Mouse (Mus musculus) midbrain, embryonic 16.5 days (tissue): ENCODE data around the gene Fzr1. TPM values are rescaled to one million over a fixed set of nuclear protein-coding genes. Genes with fewer than 3 reads are reported as not detected.

Source experiments
- ATAC-seq: fragments of 200-750 bp; cut with Nextera tagmentation; 2 replicates; pipeline ENCODE4 v1.8.0; 2017; ENCODE audit warnings: moderate TSS enrichment
- H3K27ac ChIP-seq: fragments of 300-500 bp; sonication (generic); 2 replicates; pipeline ENCODE4 v1.5.1; 2014; ENCODE audit warnings: mild to moderate bottlenecking, low read length, mixed read lengths
- H3K27me3 ChIP-seq: fragments of 300-500 bp; sonication (generic); 2 replicates; pipeline ENCODE4 v1.6.1; 2014; ENCODE audit warnings: low read depth, low read length, mixed read lengths; ENCODE audit not compliant: control insufficient read depth, insufficient read depth
- H3K36me3 ChIP-seq: fragments of 300-500 bp; sonication (generic); 2 replicates; pipeline ENCODE4 v1.6.1; 2014; ENCODE audit warnings: mild to moderate bottlenecking, low read length, moderate library complexity, mixed read lengths; ENCODE audit not compliant: control insufficient read depth, insufficient read depth
- H3K4me1 ChIP-seq: fragments of 300-500 bp; sonication (generic); 2 replicates; pipeline ENCODE4 v1.6.1; 2014; ENCODE audit warnings: mild to moderate bottlenecking, low read length, mixed read lengths; ENCODE audit not compliant: control insufficient read depth, insufficient read depth
- H3K4me2 ChIP-seq: fragments of 300-500 bp; sonication (generic); 2 replicates; pipeline ENCODE4 v1.6.1; 2014; ENCODE audit warnings: mild to moderate bottlenecking, low read length, mixed read lengths
- H3K4me3 ChIP-seq: fragments of 300-500 bp; sonication (generic); 2 replicates; pipeline ENCODE4 v1.5.1; 2014; ENCODE audit warnings: low read depth, mild to moderate bottlenecking, low read length, moderate library complexity, mixed read lengths
- H3K9ac ChIP-seq: fragments of 300-500 bp; sonication (generic); 2 replicates; pipeline ENCODE4 v1.6.1; 2014; ENCODE audit warnings: low read depth, low read length, mixed read lengths
- H3K9me3 ChIP-seq: fragments of 300-500 bp; sonication (generic); replicated peaks from 2 replicates; pipeline ENCODE4 v1.6.1; 2014; ENCODE audit warnings: mild to moderate bottlenecking, low read length, mixed read lengths; ENCODE audit not compliant: control insufficient read depth, poor library complexity, severe bottlenecking
- WGBS: fragments of 180-500 bp; shearing (Covaris S2); extraction: QIAGEN DNeasy Blood & Tissue Kit; methylation state at CpG from one replicate; pipeline ENCODE4 v1.1.7; 2014; 5-methylcytosine and 5-hydroxymethylcytosine counted together
- polyA plus RNA-seq: library from polyadenylated mRNA; unstranded; fragments of >200 nt; fragmentation: Nextera tagmentation; extraction: Ambion mirVana; gene quantifications from 2 replicates; pipeline ENCODE4 v1.2.1, GENCODE M21; 2015

Fzr1 gene
- polyA plus RNA-seq, 1 experiment from 2014 or later, result 146 TPM

DNA sequence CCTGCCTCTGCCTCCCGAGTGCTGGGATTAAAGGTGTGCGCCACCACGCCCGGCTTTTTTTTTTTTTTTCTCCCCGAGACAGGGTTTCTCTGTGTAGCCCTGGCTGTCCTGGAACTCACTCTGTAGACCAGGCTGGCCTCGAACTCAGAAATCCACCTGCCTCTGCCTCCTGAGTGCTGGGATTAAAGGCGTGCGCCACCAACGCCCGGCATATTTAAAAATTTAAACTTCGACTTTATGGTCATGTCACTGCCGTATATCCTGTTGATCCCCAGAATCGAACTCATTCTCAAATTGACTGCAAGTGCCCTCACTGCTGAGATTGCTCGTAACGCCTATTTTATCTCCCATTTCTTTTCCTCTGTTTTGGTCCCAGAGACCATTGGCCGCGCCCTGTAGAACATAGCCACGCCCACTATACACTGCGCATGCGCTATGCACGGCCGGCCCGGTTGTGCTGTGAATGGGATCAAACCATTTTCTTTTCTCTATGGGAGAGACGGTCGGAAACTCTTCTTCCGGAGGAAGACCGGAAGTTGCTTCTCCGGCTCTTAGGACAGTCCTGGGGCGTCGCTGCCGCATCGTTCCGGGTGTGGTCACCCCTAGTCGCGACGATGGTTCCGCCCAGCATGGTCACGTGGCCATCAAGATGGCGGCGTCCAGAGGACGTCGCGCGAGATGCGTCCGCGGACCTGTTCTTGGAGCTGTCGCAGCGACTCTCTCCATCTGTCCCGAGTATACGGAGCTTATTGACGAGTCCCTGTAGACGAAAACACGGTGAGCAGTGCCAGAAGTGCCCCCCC, 5.7 kb upstream of the Fzr1 start, which contains the start of the genes Dohh and Gm48551:
Gene Dohh (plus strand): TSS at position 627 of the 803 bp plus-strand sequence.
Gene Gm48551 (plus strand): TSS at position 665 of the 803 bp plus-strand sequence.
- WGBS, result 7% methylated on average over 53 of the region's 54 CpGs

DNA sequence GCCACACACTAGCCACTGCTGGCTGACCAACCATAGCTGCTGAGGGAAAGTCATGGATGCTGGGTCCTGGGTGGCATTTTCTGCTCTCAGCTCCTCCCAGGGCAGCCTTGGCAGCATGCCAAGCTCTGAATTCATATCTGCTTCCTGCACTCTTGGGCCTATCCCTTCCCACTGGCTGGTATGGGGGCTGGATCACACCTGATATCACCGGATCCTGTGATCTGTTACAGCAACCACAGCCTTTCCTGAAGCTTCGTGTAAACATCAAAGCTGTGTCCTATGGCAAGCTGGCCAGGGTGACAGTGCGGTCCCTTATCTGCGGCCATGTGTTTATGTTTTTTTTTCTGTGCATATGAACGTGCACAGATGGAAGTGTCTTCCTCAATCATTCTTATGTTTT, 3.7 kb upstream of the Fzr1 start:
- peaks cover 5% of the 10 kb centered on the region; the same call in 1 of the 2 replicates for H3K36me3 ChIP-seq
- WGBS, result 82% methylated on average over 5 of the region's 5 CpGs
- 0 out of 2 replicates have a peak overlapping the region, but pooled peaks have one; percentile 3 for H3K9ac ChIP-seq
- no peak overlapping the region for H3K27ac ChIP-seq
- H3K27me3 ChIP-seq, result no peaks in the 10 kb centered on the region
- ATAC-seq, result no peak
- no peaks in the 10 kb centered on the region for H3K9me3 ChIP-seq
- no peak overlapping the region for H3K4me3 ChIP-seq
- no peak overlapping the region for H3K4me2 ChIP-seq
- peaks cover 24% of the 10 kb centered on the region for H3K4me1 ChIP-seq

More for the DNA sequence above, 5.7 kb upstream of the Fzr1 start, which contains the start of the genes Dohh and Gm48551:
- peak within 1 kb of the TSS; percentile 98 for H3K4me2 ChIP-seq
- peak within 1 kb of the TSS; percentile 69 for H3K4me3 ChIP-seq
- no peaks in the 10 kb centered on the region for H3K27me3 ChIP-seq
- H3K9me3 ChIP-seq, result no peaks in the 10 kb centered on the region
- peak within 1 kb of the TSS; percentile 85 for H3K27ac ChIP-seq
- peak; percentile 95 for ATAC-seq
- H3K36me3 ChIP-seq, result peaks cover 12% of the 10 kb centered on the region
- H3K4me1 ChIP-seq, result peaks cover 17% of the 10 kb centered on the region
- H3K9ac ChIP-seq, result peak within 1 kb of the TSS; percentile 84

DNA sequence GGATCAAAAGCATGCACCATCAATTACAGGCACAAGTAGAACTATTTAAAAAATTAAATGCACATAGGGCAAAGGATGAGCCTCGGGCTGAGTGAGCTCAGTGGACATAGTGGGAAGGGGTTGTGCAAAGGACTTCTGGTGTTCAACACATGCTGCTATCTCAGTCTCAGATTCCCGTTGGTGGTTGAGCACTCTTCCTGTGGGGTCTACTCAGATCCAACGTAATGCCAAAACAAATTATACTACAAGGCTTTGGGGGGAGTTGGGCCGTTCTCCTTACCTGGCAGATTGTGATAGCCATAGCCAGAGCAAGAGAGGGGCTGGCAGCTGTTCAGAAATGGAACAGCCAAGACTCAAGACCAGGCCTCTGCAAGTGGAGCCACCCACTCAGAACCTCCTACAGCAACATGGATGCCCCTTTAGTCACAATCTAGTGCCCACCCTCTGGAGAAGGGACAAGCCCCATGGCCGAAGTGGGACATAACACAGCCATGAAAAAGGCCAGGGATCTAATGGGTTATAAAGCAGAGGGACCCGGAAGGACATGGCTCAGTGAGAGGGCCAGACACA, 1.6 kb upstream of the Fzr1 start:
- Histone ChIP-seq H3K4me2 (no peak overlapping the region), H3K27ac (no peak overlapping the region), H3K27me3 (no peaks in the 10 kb centered on the region), H3K4me1 (peaks cover 26% of the 10 kb centered on the region), H3K9ac (no peak overlapping the region), H3K4me3 (no peak overlapping the region), H3K36me3 (no peaks in the 10 kb centered on the region), H3K9me3 (no peaks in the 10 kb centered on the region)
- WGBS, result 91% methylated on average over 6 of the region's 6 CpGs
- ATAC-seq, result no peak

DNA sequence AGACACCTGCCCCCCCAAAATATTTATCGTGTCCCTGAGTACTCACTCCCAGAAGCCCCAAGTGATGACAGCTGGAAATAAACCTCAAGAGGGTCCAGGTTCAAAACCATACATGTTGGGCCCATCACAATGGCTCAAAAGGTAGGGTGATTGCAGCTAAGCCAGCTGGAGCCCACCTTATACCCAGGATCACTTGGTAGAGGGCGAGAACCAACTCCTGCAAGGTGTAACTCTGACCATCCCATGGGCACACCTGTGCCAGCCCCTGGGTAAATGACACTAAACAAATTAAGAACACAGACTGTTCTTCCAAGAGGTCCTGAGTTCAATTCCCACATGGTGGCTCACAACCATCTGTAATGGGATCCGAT, 852 bp upstream of the Fzr1 start:
- peaks cover 24% of the 10 kb centered on the region for H3K4me1 ChIP-seq
- peak overlapping the region; percentile 75 for H3K27ac ChIP-seq
- no peaks in the 10 kb centered on the region for H3K36me3 ChIP-seq
- peak overlapping the region; percentile 43 for H3K9ac ChIP-seq
- H3K9me3 ChIP-seq, result no peaks in the 10 kb centered on the region
- peak overlapping the region; percentile 58 for H3K4me2 ChIP-seq
- H3K27me3 ChIP-seq, result no peaks in the 10 kb centered on the region
- WGBS, result 57% methylated on average over 3 of the region's 3 CpGs
- H3K4me3 ChIP-seq, result peak overlapping the region; percentile 79
- no peak; the same call in 1 of the 2 replicates for ATAC-seq

DNA sequence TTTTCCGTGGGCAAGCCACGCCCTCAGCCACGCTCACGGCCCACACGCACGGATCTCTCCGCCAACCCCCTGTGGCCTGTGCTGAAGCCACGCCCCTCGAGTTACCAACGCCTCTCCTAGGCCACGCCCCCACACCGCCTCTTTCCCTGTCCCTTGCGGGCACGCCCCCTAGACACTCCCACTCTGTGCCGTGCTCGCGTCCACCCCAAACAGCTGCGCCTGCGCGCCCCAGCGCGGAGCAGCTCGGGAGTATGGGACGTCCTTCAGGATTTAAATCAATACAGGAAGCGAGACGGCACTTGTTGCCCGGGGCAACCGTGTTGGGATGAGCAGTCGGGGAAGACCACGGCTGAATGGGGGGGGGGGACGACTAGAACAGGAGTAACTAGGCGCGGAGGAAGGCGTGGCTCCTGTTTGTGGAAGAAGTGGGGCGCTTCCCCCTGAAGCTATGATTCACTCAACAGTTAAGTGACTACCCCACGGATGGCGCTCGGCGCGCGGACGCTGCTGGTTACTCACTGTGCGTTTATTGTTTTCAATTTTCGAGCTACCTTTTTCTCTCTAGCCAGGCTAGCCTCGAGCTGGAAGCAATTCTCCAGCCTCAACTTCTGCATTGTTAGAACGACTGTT, 352 bp upstream of the Fzr1 start:
- H3K9ac ChIP-seq, result peak overlapping the region; percentile 43
- H3K27me3 ChIP-seq, result no peaks in the 10 kb centered on the region
- peak overlapping the region; percentile 79 for H3K4me3 ChIP-seq
- H3K27ac ChIP-seq, result peak overlapping the region; percentile 75
- no peaks in the 10 kb centered on the region for H3K36me3 ChIP-seq
- peaks cover 24% of the 10 kb centered on the region for H3K4me1 ChIP-seq
- no peaks in the 10 kb centered on the region for H3K9me3 ChIP-seq
- under 1% methylated on average over 46 of the region's 46 CpGs for WGBS
- peak; percentile 96 for ATAC-seq
- H3K4me2 ChIP-seq, result peak overlapping the region; percentile 58

DNA sequence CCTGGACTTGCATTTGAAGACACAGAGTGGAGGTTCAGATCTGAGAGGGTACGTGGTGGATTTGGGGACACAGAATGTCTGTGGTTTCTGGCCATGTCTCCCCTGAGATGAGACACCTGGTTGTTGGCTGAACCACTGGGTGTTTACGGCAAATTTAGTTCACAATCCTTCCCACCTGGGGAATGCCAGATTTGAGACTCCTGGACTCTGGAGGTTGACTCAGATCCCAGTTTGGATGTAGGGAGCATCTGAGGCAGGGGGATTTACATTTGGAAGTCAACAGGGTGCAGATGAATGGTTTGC, 1.0 kb downstream of the Fzr1 start:
- Histone ChIP-seq H3K9me3 (no peaks in the 10 kb centered on the region), H3K4me1 (peaks cover 24% of the 10 kb centered on the region), H3K4me3 (peak overlapping the region; percentile 79), H3K4me2 (peak overlapping the region; percentile 94), H3K9ac (peak overlapping the region; percentile 90), H3K27ac (no peak overlapping the region), H3K27me3 (no peaks in the 10 kb centered on the region), H3K36me3 (peaks cover 2% of the 10 kb centered on the region; the same call in 1 of the 2 replicates)
- ATAC-seq, result no peak
- WGBS, result 58% methylated on average over 2 of the region's 2 CpGs

DNA sequence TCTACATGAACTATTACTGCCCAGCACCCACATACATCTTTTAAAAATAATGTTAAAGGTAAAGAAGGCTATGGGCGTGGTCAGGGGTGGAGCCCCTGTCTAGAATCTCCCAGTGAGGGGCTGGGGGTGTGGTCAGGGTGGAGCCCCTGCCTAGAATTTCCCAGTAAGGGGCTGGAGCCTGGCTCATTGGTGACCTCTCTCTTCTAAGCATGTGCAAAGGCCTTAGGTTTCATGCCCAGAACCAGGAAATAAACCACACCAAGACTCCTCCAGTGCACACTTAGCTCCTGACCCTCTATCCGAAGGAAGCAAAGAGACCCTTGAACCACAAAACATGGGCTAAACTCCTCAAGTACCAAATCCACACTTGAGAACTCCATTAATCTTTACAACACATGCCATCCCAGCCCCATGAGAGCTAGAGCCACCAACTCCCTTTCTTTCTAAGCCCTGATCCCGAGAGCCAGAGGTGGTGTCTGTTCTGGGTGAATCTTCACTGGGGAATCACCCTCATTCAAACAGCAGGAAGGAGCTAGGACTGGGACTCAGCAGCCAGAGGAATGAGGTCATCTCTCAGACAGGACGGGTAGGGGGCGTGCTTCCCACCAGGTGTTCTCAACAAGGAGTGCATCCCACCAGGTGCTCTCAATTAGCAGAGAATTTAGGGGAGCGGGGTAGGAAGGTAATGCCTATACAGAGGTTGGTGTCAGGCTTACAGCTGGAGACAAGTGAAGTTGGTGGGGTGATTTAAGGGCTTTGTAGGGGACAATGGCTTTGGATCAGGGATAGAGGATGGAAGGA, 1.6 kb downstream of the Fzr1 start:
- WGBS, result 46% methylated on average over 6 of the region's 6 CpGs
- H3K4me3 ChIP-seq, result peak overlapping the region; percentile 79
- H3K36me3 ChIP-seq, result peaks cover 2% of the 10 kb centered on the region; the same call in 1 of the 2 replicates
- ATAC-seq, result no peak
- H3K4me1 ChIP-seq, result peaks cover 24% of the 10 kb centered on the region
- H3K27me3 ChIP-seq, result no peaks in the 10 kb centered on the region
- peak overlapping the region; percentile 94 for H3K4me2 ChIP-seq
- H3K9me3 ChIP-seq, result no peaks in the 10 kb centered on the region
- no peak overlapping the region for H3K27ac ChIP-seq
- peak overlapping the region; percentile 90 for H3K9ac ChIP-seq

GRCm38 (mm10) chr10:81375322-81375721, 3.0 kb downstream of the Fzr1 start:
- WGBS, result 91% methylated on average over 10 of the region's 10 CpGs
- no peak overlapping the region for H3K4me3 ChIP-seq
- H3K27me3 ChIP-seq, result no peaks in the 10 kb centered on the region
- peaks cover 12% of the 10 kb centered on the region for H3K36me3 ChIP-seq
- peaks cover 24% of the 10 kb centered on the region for H3K4me1 ChIP-seq
- no peak overlapping the region for H3K27ac ChIP-seq
- no peak overlapping the region for H3K4me2 ChIP-seq
- no peak for ATAC-seq
- H3K9me3 ChIP-seq, result no peaks in the 10 kb centered on the region
- no peak overlapping the region for H3K9ac ChIP-seq
